Mouse (Mus musculus): ENCODE measurements around the gene Grb2. TPM values are rescaled to one million over a fixed set of nuclear protein-coding genes. Genes with fewer than 3 reads are reported as not detected.
A peak's percentile ranks its signal among the peaks of the same experiment; 100 is the strongest.

Grb2 gene
- polyA plus RNA-seq, 2 experiments: 22.4 to 26.0 TPM

GRCm38 (mm10) chr11:115618732-115619516, 89.5 kb downstream of the Grb2 start:
- Histone ChIP-seq H3K4me1 (replicated peaks; ENCODE audit: control insufficient read depth in 2 of 2, insufficient read depth in 2 of 2, low read length in 1 of 2) (no peaks in the 10 kb centered on the region), H3K27me3 (ENCODE audit: control insufficient read depth, insufficient read depth, low read length) (no peaks in the 10 kb centered on the region), H3K4me2 (ENCODE audit: low read depth) (no peak overlapping the region), H3K9me3 (ENCODE audit: control insufficient read depth, low read length) (no peaks in the 10 kb centered on the region), H3K4me3 (ENCODE audit: insufficient read depth in 1 of 2, low read depth in 2 of 2, low read length in 2 of 2) (no peak overlapping the region), H3K36me3 (replicated peaks; ENCODE audit: control insufficient read depth, insufficient read depth, low read depth) (peaks cover 4% of the 10 kb centered on the region), H3K27ac (no peak overlapping the region), H3K9ac (replicated peaks) (no peak overlapping the region)
- TF ChIP-seq EP300 (IDR thresholded peaks at IDR 0.05; ENCODE audit: low read depth) (no peak), CTCF (IDR thresholded peaks at IDR 0.05; ENCODE audit: low read depth) (no peak)
- ATAC-seq (ENCODE audit: insufficient read depth): peak; percentile 9; the same call in 1 of the 2 replicates
- 80% methylated on average over 16 of the region's 16 CpGs for WGBS (ENCODE audit: insufficient replicate concordance)
- no peak for DNase-seq (ENCODE audit: low read depth in 3 of 3, low spot score in 3 of 3)

GRCm38 (mm10) chr11:115618001-115618400, 90.4 kb downstream of the Grb2 start:
- Histone ChIP-seq H3K4me2 (ENCODE audit: low read depth) (no peak overlapping the region), H3K9ac (replicated peaks) (no peak overlapping the region), H3K36me3 (replicated peaks; ENCODE audit: control insufficient read depth, insufficient read depth, low read depth) (peaks cover 4% of the 10 kb centered on the region), H3K4me1 (replicated peaks; ENCODE audit: control insufficient read depth in 2 of 2, insufficient read depth in 2 of 2, low read length in 1 of 2) (peaks cover 6 to 7% of the 10 kb centered on the region in 2 experiments), H3K9me3 (ENCODE audit: control insufficient read depth, low read length) (no peaks in the 10 kb centered on the region), H3K27me3 (ENCODE audit: control insufficient read depth, insufficient read depth, low read length) (no peaks in the 10 kb centered on the region), H3K4me3 (ENCODE audit: insufficient read depth in 1 of 2, low read depth in 2 of 2, low read length in 2 of 2) (no peak overlapping the region), H3K27ac (no peak overlapping the region)
- 65% methylated on average over 2 of the region's 2 CpGs for WGBS (ENCODE audit: insufficient replicate concordance)
- no peak for ATAC-seq (ENCODE audit: insufficient read depth)
- TF ChIP-seq EP300 (IDR thresholded peaks at IDR 0.05; ENCODE audit: low read depth): no peak
- no peak for TF ChIP-seq CTCF (IDR thresholded peaks at IDR 0.05; ENCODE audit: low read depth)
- no peak for DNase-seq (ENCODE audit: low read depth in 3 of 3, low spot score in 3 of 3)

- no peak for DNase-seq (ENCODE audit: low read depth in 3 of 3, low spot score in 3 of 3)
- Histone ChIP-seq H3K27me3 (ENCODE audit: control insufficient read depth, insufficient read depth, low read length) (no peaks in the 10 kb centered on the region), H3K9me3 (ENCODE audit: control insufficient read depth, low read length) (no peaks in the 10 kb centered on the region), H3K27ac (no peak overlapping the region), H3K9ac (replicated peaks) (no peak overlapping the region), H3K4me3 (ENCODE audit: insufficient read depth in 1 of 2, low read depth in 2 of 2, low read length in 2 of 2) (no peak overlapping the region), H3K4me1 (replicated peaks; ENCODE audit: control insufficient read depth in 2 of 2, insufficient read depth in 2 of 2, low read length in 1 of 2) (peaks cover 8% of the 10 kb centered on the region in 2 experiments), H3K4me2 (ENCODE audit: low read depth) (no peak overlapping the region), H3K36me3 (replicated peaks; ENCODE audit: control insufficient read depth, insufficient read depth, low read depth) (no peaks in the 10 kb centered on the region)
- TF ChIP-seq CTCF (IDR thresholded peaks at IDR 0.05; ENCODE audit: low read depth) (no peak), EP300 (IDR thresholded peaks at IDR 0.05; ENCODE audit: low read depth) (no peak)
- ATAC-seq (ENCODE audit: insufficient read depth): no peak
- WGBS (ENCODE audit: insufficient replicate concordance): 86% methylated on average over 6 of the region's 6 CpGs
Measured at GRCm38 (mm10) chr11:115616893-115617292, 91.5 kb downstream of the Grb2 start.

- no peak overlapping the region for H3K4me2 ChIP-seq (ENCODE audit: low read depth)
- DNase-seq (ENCODE audit: low read depth in 3 of 3, low spot score in 3 of 3) (no peak), ATAC-seq (ENCODE audit: insufficient read depth) (no peak)
- no peaks in the 10 kb centered on the region for H3K27me3 ChIP-seq (ENCODE audit: control insufficient read depth, insufficient read depth, low read length)
- WGBS (ENCODE audit: insufficient replicate concordance): 85% methylated on average over 7 of the region's 7 CpGs
- H3K9me3 ChIP-seq (ENCODE audit: control insufficient read depth, low read length): no peaks in the 10 kb centered on the region
- H3K27ac ChIP-seq: no peak overlapping the region
- no peaks in the 10 kb centered on the region for H3K36me3 ChIP-seq (replicated peaks; ENCODE audit: control insufficient read depth, insufficient read depth, low read depth)
- H3K4me3 ChIP-seq (ENCODE audit: insufficient read depth in 1 of 2, low read depth in 2 of 2, low read length in 2 of 2): no peak overlapping the region
- H3K4me1 ChIP-seq (replicated peaks; ENCODE audit: control insufficient read depth in 2 of 2, insufficient read depth in 2 of 2, low read length in 1 of 2): peaks cover 8 to 12% of the 10 kb centered on the region in 2 experiments
- TF ChIP-seq CTCF (IDR thresholded peaks at IDR 0.05; ENCODE audit: low read depth) (no peak), EP300 (IDR thresholded peaks at IDR 0.05; ENCODE audit: low read depth) (no peak)
- H3K9ac ChIP-seq (replicated peaks): no peak overlapping the region
Measured at GRCm38 (mm10) chr11:115616371-115616770, 92.0 kb downstream of the Grb2 start.

- Histone ChIP-seq H3K4me3 (ENCODE audit: insufficient read depth in 1 of 2, low read depth in 2 of 2, low read length in 2 of 2) (no peak overlapping the region), H3K36me3 (replicated peaks; ENCODE audit: control insufficient read depth, insufficient read depth, low read depth) (no peaks in the 10 kb centered on the region), H3K9me3 (ENCODE audit: control insufficient read depth, low read length) (no peaks in the 10 kb centered on the region), H3K9ac (replicated peaks) (no peak overlapping the region), H3K27me3 (ENCODE audit: control insufficient read depth, insufficient read depth, low read length) (no peaks in the 10 kb centered on the region), H3K4me1 (replicated peaks; ENCODE audit: control insufficient read depth in 2 of 2, insufficient read depth in 2 of 2, low read length in 1 of 2) (peaks cover 8 to 12% of the 10 kb centered on the region in 2 experiments), H3K4me2 (ENCODE audit: low read depth) (no peak overlapping the region), H3K27ac (no peak overlapping the region)
- DNase-seq (ENCODE audit: low read depth in 3 of 3, low spot score in 3 of 3): no peak
- WGBS (ENCODE audit: insufficient replicate concordance): 86% methylated on average over 6 of the region's 6 CpGs
- TF ChIP-seq EP300 (IDR thresholded peaks at IDR 0.05; ENCODE audit: low read depth) (no peak), CTCF (IDR thresholded peaks at IDR 0.05; ENCODE audit: low read depth) (no peak)
- no peak for ATAC-seq (ENCODE audit: insufficient read depth)
Measured at GRCm38 (mm10) chr11:115615875-115616274, 92.5 kb downstream of the Grb2 start.

Measured in liver, embryonic 14.5 days (tissue).